16 mouse cellular contexts compared by ENCODE assay signal in the genomic region with DNA sequence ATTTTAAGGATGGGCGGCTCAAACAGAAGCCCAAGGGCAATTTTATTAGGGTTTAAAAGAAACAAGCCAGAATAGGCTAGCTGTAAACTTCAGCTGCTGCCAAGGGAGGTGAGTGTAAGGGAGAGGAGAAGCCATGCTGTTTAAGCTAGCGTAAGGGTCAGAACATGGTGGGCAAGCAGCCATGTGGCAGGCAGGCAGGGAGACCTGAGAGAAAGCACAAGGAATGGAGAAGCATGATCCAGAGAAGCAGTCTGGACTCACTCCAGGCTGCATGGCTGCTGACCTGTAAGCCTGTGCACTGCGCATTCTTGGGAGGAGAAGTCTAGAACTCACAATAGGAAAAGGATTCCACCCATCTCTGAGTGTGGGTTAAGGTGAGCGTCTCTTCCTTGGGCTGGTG.
DNase-seq lines count a peak whose midpoint lies in the region; ATAC-seq lines count a peak whose summit lies in the region.
"Had no signal": no experiment of that assay in that cellular context is flagged by ENCODE, and none has a peak within 500 bp of the region (broad histone marks: within the 10 kb centered on the region; RNA-seq: fewer than 3 reads in every experiment).

No protein-coding gene starts in this region.

- DNase-seq in cerebellum, postnatal 14 days: peak; percentile 72 to 73
- DNase-seq in cerebellum, adult 8-10 months: no peak
- peak; percentile 25 to 46 for DNase-seq in kidney, postnatal 25 days
- no peak for DNase-seq in kidney, adult 8-10 months
- peak; percentile 5 for DNase-seq in NIH3T3 (ENCODE audit: low read depth)
- no peak for DNase-seq in liver, embryonic 13.5 days
- no peak for DNase-seq in right cerebral cortex, postnatal 4 days
- DNase-seq: adrenal gland, postnatal 25 days; B cell, adult 2 months; kidney, adult 9 months had no signal

- no peak overlapping the region for H3K4me3 ChIP-seq in liver, embryonic 13.5 days (replicated peaks)
- H3K4me3 ChIP-seq: forebrain, embryonic 12.5 days; hindbrain, embryonic 15.5 days; megakaryocyte, embryonic 14.5 days; neural tube, embryonic 13.5 days had no signal

- peak overlapping the region; percentile 91 for H3K27ac ChIP-seq in liver, embryonic 13.5 days
- H3K27ac ChIP-seq: forebrain, embryonic 12.5 days; hindbrain, embryonic 15.5 days; neural tube, embryonic 13.5 days had no signal

- 70% methylated on average over 4 of the region's 4 CpGs for WGBS in liver, embryonic 13.5 days (ENCODE audit: insufficient replicate concordance)

- H3K4me2 ChIP-seq in liver, embryonic 13.5 days: peak overlapping the region; percentile 25; the same call in 1 of the 2 replicates
- H3K4me2 ChIP-seq: forebrain, embryonic 12.5 days; hindbrain, embryonic 15.5 days; neural tube, embryonic 13.5 days had no signal

- peaks cover 90% of the 10 kb centered on the region for H3K4me1 ChIP-seq in liver, embryonic 13.5 days (replicated peaks)

- peak overlapping the region; percentile 43 for H3K9ac ChIP-seq in liver, embryonic 13.5 days
- H3K9ac ChIP-seq: forebrain, embryonic 12.5 days; hindbrain, embryonic 15.5 days; neural tube, embryonic 13.5 days had no signal

- no peaks in the 10 kb centered on the region for H3K27me3 ChIP-seq in liver, embryonic 13.5 days
- H3K27me3 ChIP-seq: forebrain, embryonic 12.5 days; hindbrain, embryonic 15.5 days; megakaryocyte, embryonic 14.5 days; neural tube, embryonic 13.5 days had no signal

- no peaks in the 10 kb centered on the region for H3K9me3 ChIP-seq in liver, embryonic 13.5 days (replicated peaks)
- H3K9me3 ChIP-seq: forebrain, embryonic 12.5 days; hindbrain, embryonic 15.5 days; megakaryocyte, embryonic 14.5 days; neural tube, embryonic 13.5 days had no signal

- no peak for ATAC-seq in liver, embryonic 13.5 days (ENCODE audit: low read depth)
- no peak for ATAC-seq in erythroid progenitor cell, adult 5-6 weeks (replicated peaks; ENCODE audit: low FRiP score, poor library complexity, severe bottlenecking)
- ATAC-seq: lung, postnatal 0 days had no signal

- H3K36me3 ChIP-seq in liver, embryonic 13.5 days: no peaks in the 10 kb centered on the region
- H3K36me3 ChIP-seq: forebrain, embryonic 12.5 days; hindbrain, embryonic 15.5 days; neural tube, embryonic 13.5 days had no signal

Comparison
In these comparisons a context has a peak if more than half of its experiments do, and no peak if none do; other contexts are left out.
1. DNase-seq: peak in cerebellum, postnatal 14 days (2 of 2), kidney, postnatal 25 days (2 of 2) and NIH3T3 (single experiment); none in cerebellum, adult 8-10 months (single experiment), kidney, adult 8-10 months (0 of 2), liver, embryonic 13.5 days (single experiment) and right cerebral cortex, postnatal 4 days (single experiment).